Mouse (Mus musculus): Measurements from ENCODE around the gene Evi5l.

Gene Evi5l

GRCm38 (mm10) chr8:4238434-4239192, 72.2 kb downstream of the Evi5l start, which contains the start of the genes Map2k7 and Gm49320:
TSS of gene Map2k7 (plus strand) at chr8:4238740.
TSS of gene Gm49320 (plus strand) at chr8:4238865.
- Histone ChIP-seq H3K4me1 (replicated peaks; ENCODE audit: low read depth, low read length) (peaks cover 47% of the 10 kb centered on the region), H3K4me3 (replicated peaks; ENCODE audit: low read length) (peak within 1 kb of the TSS; percentile 88), H3K27me3 (ENCODE audit: insufficient read depth, low read length) (peaks cover 26% of the 10 kb centered on the region), H3K36me3 (ENCODE audit: insufficient read depth, low read length) (peaks cover 42% of the 10 kb centered on the region), H3K9me3 (ENCODE audit: low read length) (no peaks in the 10 kb centered on the region)
- TF ChIP-seq NANOG (IDR thresholded peaks at IDR 0.05; ENCODE audit: borderline replicate concordance, low read length): no peak
- TF ChIP-seq CTCF (conservative IDR thresholded peaks at IDR 0.05; ENCODE audit: low read length): no peak
- TF ChIP-seq POU5F1 (IDR thresholded peaks at IDR 0.05; ENCODE audit: borderline replicate concordance, low read length): no peak

DNA sequence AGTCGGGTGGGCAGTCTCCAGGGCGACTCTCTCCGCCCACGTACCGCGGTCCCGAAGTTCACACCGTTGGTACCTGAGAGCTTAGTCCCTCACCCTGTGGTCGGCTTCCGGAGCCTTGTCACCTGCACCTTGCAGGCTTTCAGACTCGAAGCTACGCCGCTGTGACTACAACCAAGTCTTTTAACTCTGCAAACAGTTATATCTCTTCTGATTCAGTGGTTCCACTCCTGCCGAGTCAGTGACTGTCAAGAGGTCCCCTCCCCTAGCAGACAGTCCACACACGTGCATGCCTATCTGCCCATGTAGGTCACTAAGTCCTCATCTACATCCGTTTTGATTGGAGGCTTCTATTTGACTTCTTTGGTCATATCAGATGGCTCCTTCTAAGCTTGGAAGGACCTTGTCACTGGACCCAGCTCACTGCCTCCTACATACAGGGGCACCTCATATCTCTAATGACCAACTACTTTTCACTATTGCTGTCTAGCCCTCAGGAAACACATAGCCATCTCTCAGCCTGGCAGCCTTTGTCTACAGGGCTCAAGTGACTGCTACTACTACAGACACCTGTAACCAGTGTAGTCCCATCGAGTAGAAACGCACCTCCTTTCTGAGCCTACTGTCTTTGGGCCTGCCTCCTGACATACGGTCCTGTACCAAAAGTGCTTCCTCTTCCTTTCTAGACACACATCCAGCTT, 73.0 kb downstream of the Evi5l start:
- H3K9me3 ChIP-seq (ENCODE audit: low read length): no peaks in the 10 kb centered on the region
- peaks cover 49% of the 10 kb centered on the region for H3K36me3 ChIP-seq (ENCODE audit: insufficient read depth, low read length)
- H3K27me3 ChIP-seq (ENCODE audit: insufficient read depth, low read length): peaks cover 19% of the 10 kb centered on the region
- peak overlapping the region; percentile 88 for H3K4me3 ChIP-seq (replicated peaks; ENCODE audit: low read length)
- TF ChIP-seq NANOG (IDR thresholded peaks at IDR 0.05; ENCODE audit: borderline replicate concordance, low read length) (no peak), POU5F1 (IDR thresholded peaks at IDR 0.05; ENCODE audit: borderline replicate concordance, low read length) (no peak), CTCF (conservative IDR thresholded peaks at IDR 0.05; ENCODE audit: low read length) (no peak)
- peaks cover 47% of the 10 kb centered on the region for H3K4me1 ChIP-seq (replicated peaks; ENCODE audit: low read depth, low read length)

GRCm38 (mm10) chr8:4245061-4245460, 78.7 kb downstream of the Evi5l start:
- H3K4me1 ChIP-seq (replicated peaks; ENCODE audit: low read depth, low read length): peaks cover 61% of the 10 kb centered on the region
- peaks cover 10% of the 10 kb centered on the region for H3K27me3 ChIP-seq (ENCODE audit: insufficient read depth, low read length)
- H3K4me3 ChIP-seq (replicated peaks; ENCODE audit: low read length): no peak overlapping the region
- H3K36me3 ChIP-seq (ENCODE audit: insufficient read depth, low read length): peaks cover 79% of the 10 kb centered on the region
- no peaks in the 10 kb centered on the region for H3K9me3 ChIP-seq (ENCODE audit: low read length)
- no peak for TF ChIP-seq POU5F1 (IDR thresholded peaks at IDR 0.05; ENCODE audit: borderline replicate concordance, low read length)
- TF ChIP-seq CTCF (conservative IDR thresholded peaks at IDR 0.05; ENCODE audit: low read length): no peak
- TF ChIP-seq NANOG (IDR thresholded peaks at IDR 0.05; ENCODE audit: borderline replicate concordance, low read length): no peak

DNA sequence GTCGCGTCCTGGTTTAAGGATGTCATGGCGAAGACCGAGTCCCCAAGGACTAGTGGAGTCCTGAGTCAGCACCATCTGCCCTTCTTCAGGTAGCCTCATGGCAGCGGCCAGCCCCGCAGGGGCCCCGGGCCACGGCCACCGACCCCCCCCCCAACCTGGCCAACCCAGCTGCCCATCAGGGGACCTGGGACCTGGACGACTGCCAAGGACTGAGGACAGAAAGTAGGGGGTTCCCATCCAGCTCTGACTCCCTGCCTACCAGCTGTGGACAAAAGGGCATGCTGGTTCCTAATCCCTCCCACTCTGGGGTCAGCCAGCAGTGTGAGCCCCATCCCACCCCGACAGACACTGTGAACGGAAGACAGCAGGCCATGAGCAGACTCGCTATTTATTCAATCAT, 79.4 kb downstream of the Evi5l start:
- H3K4me3 ChIP-seq (replicated peaks; ENCODE audit: low read length): no peak overlapping the region
- peaks cover 72% of the 10 kb centered on the region for H3K36me3 ChIP-seq (ENCODE audit: insufficient read depth, low read length)
- TF ChIP-seq NANOG (IDR thresholded peaks at IDR 0.05; ENCODE audit: borderline replicate concordance, low read length): no peak
- TF ChIP-seq CTCF (conservative IDR thresholded peaks at IDR 0.05; ENCODE audit: low read length): no peak
- no peak for TF ChIP-seq POU5F1 (IDR thresholded peaks at IDR 0.05; ENCODE audit: borderline replicate concordance, low read length)
- peaks cover 13% of the 10 kb centered on the region for H3K27me3 ChIP-seq (ENCODE audit: insufficient read depth, low read length)
- H3K9me3 ChIP-seq (ENCODE audit: low read length): no peaks in the 10 kb centered on the region
- peaks cover 61% of the 10 kb centered on the region for H3K4me1 ChIP-seq (replicated peaks; ENCODE audit: low read depth, low read length)

DNA sequence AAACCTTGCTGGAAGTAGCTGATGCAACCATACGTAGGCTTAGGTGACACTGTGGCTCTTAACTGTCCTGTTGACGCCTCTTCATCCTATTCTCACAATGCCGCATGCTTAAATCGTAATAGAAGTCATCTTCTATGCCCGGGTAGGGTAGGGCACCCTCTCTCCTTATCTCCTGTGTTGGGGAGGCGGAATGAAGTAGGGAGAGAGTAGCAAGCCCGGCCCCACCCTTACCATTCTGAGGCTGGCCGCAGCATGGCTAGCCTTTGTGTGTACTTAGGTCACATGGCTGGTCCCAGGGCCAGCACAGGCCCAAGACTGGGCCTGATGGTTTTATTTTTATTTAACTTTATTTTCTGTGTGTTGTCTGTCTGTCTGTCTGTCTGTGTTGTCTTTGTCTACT, 80.9 kb downstream of the Evi5l start:
- Histone ChIP-seq H3K4me1 (replicated peaks; ENCODE audit: low read depth, low read length) (peaks cover 72% of the 10 kb centered on the region), H3K9me3 (ENCODE audit: low read length) (no peaks in the 10 kb centered on the region), H3K36me3 (ENCODE audit: insufficient read depth, low read length) (peaks cover 57% of the 10 kb centered on the region), H3K4me3 (replicated peaks; ENCODE audit: low read length) (no peak overlapping the region), H3K27me3 (ENCODE audit: insufficient read depth, low read length) (peaks cover 13% of the 10 kb centered on the region)
- TF ChIP-seq CTCF (conservative IDR thresholded peaks at IDR 0.05; ENCODE audit: low read length) (no peak), NANOG (IDR thresholded peaks at IDR 0.05; ENCODE audit: borderline replicate concordance, low read length) (no peak), POU5F1 (IDR thresholded peaks at IDR 0.05; ENCODE audit: borderline replicate concordance, low read length) (no peak)

DNA sequence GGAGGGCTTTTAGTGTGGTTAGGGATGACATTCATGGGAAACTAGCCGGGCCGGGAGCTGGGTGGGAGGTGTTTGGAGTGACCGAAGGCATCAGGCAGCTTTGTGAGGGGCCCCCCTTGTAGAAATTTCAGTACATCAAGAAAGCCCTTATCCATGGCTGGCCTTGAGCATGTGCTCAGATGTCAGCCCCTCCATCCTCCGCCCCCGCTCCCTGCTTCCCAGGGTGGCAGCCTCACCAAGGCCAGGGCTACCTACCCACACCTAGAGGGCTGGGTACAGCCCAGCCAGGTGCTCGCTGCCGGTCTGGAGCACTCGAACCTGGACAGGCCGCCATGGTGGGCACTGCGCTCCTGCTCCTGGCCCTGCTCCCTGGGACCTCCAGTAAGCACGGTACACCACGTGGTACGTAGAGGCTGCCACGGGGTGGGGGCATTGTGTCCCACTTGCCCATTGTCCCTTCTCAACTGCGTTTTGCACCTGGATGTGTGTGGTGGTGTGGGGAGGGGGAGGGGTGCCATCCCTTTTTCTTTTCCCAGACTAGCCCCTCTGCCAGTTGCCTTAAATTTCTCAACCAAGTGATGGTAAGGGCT, 81.7 kb downstream of the Evi5l start, which contains the start of gene Tgfbr3l:
Tgfbr3l (plus strand) TSS at position 264 of the 590 bp plus-strand sequence.
- Histone ChIP-seq H3K4me1 (replicated peaks; ENCODE audit: low read depth, low read length) (peaks cover 69% of the 10 kb centered on the region), H3K27me3 (ENCODE audit: insufficient read depth, low read length) (peaks cover 13% of the 10 kb centered on the region), H3K4me3 (replicated peaks; ENCODE audit: low read length) (peak within 1 kb of the TSS; percentile 71), H3K36me3 (ENCODE audit: insufficient read depth, low read length) (peaks cover 49% of the 10 kb centered on the region), H3K9me3 (ENCODE audit: low read length) (no peaks in the 10 kb centered on the region)
- TF ChIP-seq NANOG (IDR thresholded peaks at IDR 0.05; ENCODE audit: borderline replicate concordance, low read length) (no peak), CTCF (conservative IDR thresholded peaks at IDR 0.05; ENCODE audit: low read length) (no peak)

DNA sequence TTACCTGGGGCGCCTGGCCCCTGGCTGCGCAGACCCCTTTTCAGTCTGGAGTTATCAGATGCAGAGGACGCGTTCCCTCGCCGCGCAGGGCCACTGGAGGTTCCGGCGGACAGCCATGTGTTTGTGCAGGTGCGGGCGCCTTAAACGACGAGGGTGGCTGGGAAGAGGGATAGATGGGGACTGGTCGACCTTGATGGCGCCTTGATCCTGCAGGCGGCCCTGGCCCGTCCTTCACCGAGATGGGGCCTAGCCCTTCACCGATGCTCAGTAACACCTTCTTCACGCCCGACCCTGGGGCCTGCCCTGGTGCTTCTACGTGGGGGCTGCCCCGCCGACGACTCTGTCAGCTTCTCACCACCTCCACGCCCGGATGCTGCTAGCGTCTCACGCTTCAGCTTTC, 82.8 kb downstream of the Evi5l start:
- peaks cover 74% of the 10 kb centered on the region for H3K4me1 ChIP-seq (replicated peaks; ENCODE audit: low read depth, low read length)
- H3K4me3 ChIP-seq (replicated peaks; ENCODE audit: low read length): peak overlapping the region; percentile 71
- H3K36me3 ChIP-seq (ENCODE audit: insufficient read depth, low read length): peaks cover 38% of the 10 kb centered on the region
- peaks cover 13% of the 10 kb centered on the region for H3K27me3 ChIP-seq (ENCODE audit: insufficient read depth, low read length)
- TF ChIP-seq NANOG (IDR thresholded peaks at IDR 0.05; ENCODE audit: borderline replicate concordance, low read length) (no peak), POU5F1 (IDR thresholded peaks at IDR 0.05; ENCODE audit: borderline replicate concordance, low read length) (no peak), CTCF (conservative IDR thresholded peaks at IDR 0.05; ENCODE audit: low read length) (no peak)
- H3K9me3 ChIP-seq (ENCODE audit: low read length): no peaks in the 10 kb centered on the region

DNA sequence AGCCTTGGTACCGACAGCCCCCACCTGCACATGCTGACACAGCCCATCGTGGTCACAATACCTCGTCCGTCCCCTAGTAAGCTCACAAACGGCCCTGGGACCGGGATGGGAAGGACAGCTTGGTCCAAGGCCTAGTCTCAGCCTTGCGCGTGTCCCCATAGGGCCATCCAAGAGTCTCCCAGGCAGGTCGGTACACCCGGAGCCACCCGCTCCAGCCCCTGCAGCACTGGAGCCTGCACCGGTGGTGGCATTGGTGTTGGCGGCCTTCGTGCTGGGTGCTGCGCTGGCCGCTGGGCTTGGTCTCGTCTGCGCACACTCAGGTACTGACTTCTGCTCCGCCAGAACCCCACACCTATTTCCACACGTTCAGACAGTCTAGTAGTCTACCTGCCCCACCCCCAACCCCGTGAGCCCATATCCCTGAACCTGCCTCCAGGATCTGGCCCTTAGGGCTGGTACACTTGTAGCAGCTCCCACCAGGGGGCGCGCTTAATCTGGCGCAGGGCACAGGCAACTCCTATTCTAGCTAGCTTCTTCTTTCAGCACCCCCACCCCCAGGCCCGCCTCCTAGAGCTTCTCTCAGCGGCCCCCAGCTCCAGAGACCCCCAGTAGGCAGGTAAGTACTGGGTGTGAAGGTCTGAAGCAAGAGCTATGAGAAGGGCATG, 84.1 kb downstream of the Evi5l start:
- Histone ChIP-seq H3K27me3 (ENCODE audit: insufficient read depth, low read length) (peaks cover 13% of the 10 kb centered on the region), H3K4me3 (replicated peaks; ENCODE audit: low read length) (peak overlapping the region; percentile 71), H3K36me3 (ENCODE audit: insufficient read depth, low read length) (peaks cover 38% of the 10 kb centered on the region), H3K4me1 (replicated peaks; ENCODE audit: low read depth, low read length) (peaks cover 76% of the 10 kb centered on the region), H3K9me3 (ENCODE audit: low read length) (no peaks in the 10 kb centered on the region)
- no peak for TF ChIP-seq NANOG (IDR thresholded peaks at IDR 0.05; ENCODE audit: borderline replicate concordance, low read length)
- peak; percentile 27 for TF ChIP-seq CTCF (conservative IDR thresholded peaks at IDR 0.05; ENCODE audit: low read length)
